Mouse (Mus musculus) adrenal gland (tissue): ENCODE data around the gene Dcaf11.

ENCODE experiments used
- intact Hi-C: fragments of 180-260 bp; cut with DNase I; formaldehyde crosslinking; loops from one replicate; pipeline ENCODE4 v1.15.1; 2025

The Dcaf11 gene

GRCm38 (mm10) chr14:55554635-55555034 lies 5.2 kb upstream of the Dcaf11 start:
- intact Hi-C loops, result no loop called here

GRCm38 (mm10) chr14:55555788-55556187 lies 4.0 kb upstream of the Dcaf11 start:
- intact Hi-C loops, result loop anchor here (2.0 kb wide), 1 partner anchor 65 kb away; the partner anchor contains the start of gene Carmil3

GRCm38 (mm10) chr14:55557003-55557402 lies 2.8 kb upstream of the Dcaf11 start:
- intact Hi-C loops, result loop anchor here (2.0 kb wide), 1 partner anchor 66 kb away; the partner anchor contains the start of gene Carmil3

- intact Hi-C loops, result loop anchor here (2.0 kb wide), 1 partner anchor 67 kb away; the partner anchor contains the start of gene Carmil3
These were observed 2.2 kb upstream of the Dcaf11 start for GRCm38 (mm10) chr14:55557587-55557986.

- intact Hi-C loops, result no loop called here
These were observed 912 bp upstream of the Dcaf11 start for GRCm38 (mm10) chr14:55558740-55559448.

GRCm38 (mm10) chr14:55560202-55561073 lies 632 bp downstream of the Dcaf11 start, which contains the start of gene A730061H03Rik:
Gene A730061H03Rik (minus strand): TSS chr14:55560406.
- intact Hi-C loops, result no loop called here

- intact Hi-C loops, result no loop called here
These were observed 2.1 kb downstream of the Dcaf11 start for GRCm38 (mm10) chr14:55561860-55562259.

GRCm38 (mm10) chr14:55563249-55563648 lies 3.4 kb downstream of the Dcaf11 start:
- intact Hi-C loops, result no loop called here

- intact Hi-C loops, result no loop called here
These were observed 5.9 kb downstream of the Dcaf11 start for GRCm38 (mm10) chr14:55565748-55566147.

- intact Hi-C loops, result no loop called here
These were observed 7.7 kb downstream of the Dcaf11 start for GRCm38 (mm10) chr14:55567496-55567895.

- intact Hi-C loops, result no loop called here
These were observed 10.8 kb downstream of the Dcaf11 start for GRCm38 (mm10) chr14:55570588-55570987.

GRCm38 (mm10) chr14:55571760-55572159 lies 12.0 kb downstream of the Dcaf11 start:
- intact Hi-C loops, result no loop called here

GRCm38 (mm10) chr14:55575302-55575701 lies 15.5 kb downstream of the Dcaf11 start, which contains the start of gene Fitm1:
Gene Fitm1 (plus strand): TSS chr14:55575617.
- intact Hi-C loops, result no loop called here

GRCm38 (mm10) chr14:55575711-55576110 lies 15.9 kb downstream of the Dcaf11 start:
- intact Hi-C loops, result no loop called here

- intact Hi-C loops, result no loop called here
These were observed 16.6 kb downstream of the Dcaf11 start for GRCm38 (mm10) chr14:55576376-55576775.

- intact Hi-C loops, result no loop called here
These were observed 18.3 kb downstream of the Dcaf11 start, which contains the start of gene Psme1 for GRCm38 (mm10) chr14:55577871-55578667. Gene Psme1 (plus strand): TSS chr14:55578123.

GRCm38 (mm10) chr14:55578668-55579269 lies 19.0 kb downstream of the Dcaf11 start:
- intact Hi-C loops, result no loop called here

GRCm38 (mm10) chr14:55579511-55580496 lies 20.0 kb downstream of the Dcaf11 start:
- intact Hi-C loops, result no loop called here

GRCm38 (mm10) chr14:55580731-55581130 lies 20.9 kb downstream of the Dcaf11 start:
- intact Hi-C loops, result no loop called here
